Mouse (Mus musculus): ENCODE results near the gene Cops2.

Cops2 gene

GRCm38 (mm10) chr2:125782719-125783109 is 76.2 kb downstream of the Cops2 start, which contains the start of gene Secisbp2l:
Gene Secisbp2l, minus strand, starts transcription at chr2:125782870.
- DNase-seq (ENCODE audit: inconsistent age in 2 of 2, low spot score in 1 of 2) = peak; percentile 97 to 99

- no peak for DNase-seq (ENCODE audit: inconsistent age in 2 of 2, low spot score in 1 of 2)
Observed at GRCm38 (mm10) chr2:125781978-125782718, 76.8 kb downstream of the Cops2 start.

GRCm38 (mm10) chr2:125781006-125781405 is 77.9 kb downstream of the Cops2 start:
- DNase-seq (ENCODE audit: inconsistent age in 2 of 2, low spot score in 1 of 2) = peak in 1 of 2 experiments; percentile 41

Measured in adrenal gland, adult (tissue).